Mouse (Mus musculus): ENCODE measurements around the gene Rec114.

Gene Rec114

DNA sequence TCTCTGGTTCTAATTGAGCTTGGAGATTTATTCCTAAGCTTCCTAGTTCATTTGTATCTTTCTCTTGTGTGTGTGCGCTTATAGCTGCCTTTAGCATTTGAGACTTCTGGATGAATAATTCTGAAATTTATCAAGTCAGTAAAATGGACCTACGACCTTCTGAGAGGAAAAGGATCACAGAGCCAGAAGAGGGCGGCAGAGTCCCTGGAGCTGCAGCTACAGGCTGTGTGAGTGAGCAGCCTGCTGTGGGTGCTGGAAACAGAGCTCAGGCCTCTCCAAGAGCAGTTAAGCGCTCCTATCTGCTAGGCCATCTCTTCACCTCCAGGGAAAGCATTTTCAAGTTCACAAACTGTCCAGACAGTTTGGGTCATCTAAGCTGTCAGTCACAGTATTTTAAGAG lies 81.8 kb downstream of the Rec114 start:
- no peak for DNase-seq (ENCODE audit: low spot score)

- DNase-seq (ENCODE audit: low spot score): no peak
Measured at GRCm38 (mm10) chr9:58660673-58661072, 83.1 kb downstream of the Rec114 start.

GRCm38 (mm10) chr9:58659989-58660388 lies 83.8 kb downstream of the Rec114 start:
- DNase-seq (ENCODE audit: low spot score): no peak

DNA sequence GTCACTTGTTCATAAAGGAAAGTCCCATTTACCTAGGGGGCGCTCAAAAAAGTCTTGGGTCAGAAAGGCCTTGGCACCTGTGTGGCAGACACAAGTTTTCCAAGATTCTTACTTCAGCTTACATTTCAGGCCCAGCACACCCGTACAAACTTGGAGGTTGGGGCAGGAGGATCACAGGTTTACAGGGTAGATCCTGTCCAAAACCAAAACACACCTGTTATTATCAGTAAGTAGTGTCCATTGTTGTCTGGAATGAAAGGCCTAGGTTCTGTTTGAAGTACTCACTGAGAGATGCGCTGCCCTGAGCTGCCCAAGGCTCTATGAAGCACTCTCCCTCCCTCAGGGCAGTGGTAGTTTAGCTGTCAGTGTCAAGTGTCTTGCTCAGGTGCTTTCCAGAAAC lies 84.4 kb downstream of the Rec114 start:
- no peak for DNase-seq (ENCODE audit: low spot score)

GRCm38 (mm10) chr9:58658596-58659309 lies 85.0 kb downstream of the Rec114 start:
- no peak for DNase-seq (ENCODE audit: low spot score)

DNA sequence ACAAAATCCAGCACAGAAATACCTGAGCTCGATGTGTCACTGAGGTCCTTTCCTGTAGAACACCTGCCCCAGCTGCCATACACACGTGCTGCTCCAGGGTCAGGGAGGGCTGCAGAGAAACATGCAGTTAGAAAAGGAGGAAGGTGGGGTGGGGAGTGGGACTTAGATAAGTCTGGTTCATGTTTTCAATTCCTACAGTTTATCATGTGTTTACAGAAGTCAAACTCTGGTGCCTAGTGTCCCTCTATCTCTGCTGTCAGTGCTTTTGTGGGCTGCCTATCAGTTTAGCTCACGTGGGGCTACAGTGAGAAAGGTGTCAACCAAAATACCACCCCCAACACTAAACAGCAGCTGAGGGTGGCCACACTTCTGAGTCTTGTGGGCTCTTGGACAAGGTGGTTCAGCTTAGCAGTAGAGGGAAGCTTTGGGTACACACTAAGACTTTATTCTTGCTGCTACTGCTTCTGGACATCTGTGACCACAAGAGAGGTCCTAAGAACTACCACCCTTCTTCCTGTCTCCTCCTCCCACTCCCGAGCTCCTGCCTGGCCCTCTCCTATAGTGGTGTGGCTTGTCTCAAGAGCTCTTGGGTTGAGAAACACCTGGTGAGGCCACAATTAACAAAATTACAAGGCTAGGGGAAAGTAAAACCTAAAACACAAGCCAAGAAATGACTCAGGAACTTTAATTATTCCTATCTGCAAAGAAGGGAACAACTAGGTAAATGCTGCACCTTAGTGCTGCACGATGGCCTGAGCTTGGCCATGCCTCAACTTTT lies 85.8 kb downstream of the Rec114 start:
- DNase-seq (ENCODE audit: low spot score): no peak

DNA sequence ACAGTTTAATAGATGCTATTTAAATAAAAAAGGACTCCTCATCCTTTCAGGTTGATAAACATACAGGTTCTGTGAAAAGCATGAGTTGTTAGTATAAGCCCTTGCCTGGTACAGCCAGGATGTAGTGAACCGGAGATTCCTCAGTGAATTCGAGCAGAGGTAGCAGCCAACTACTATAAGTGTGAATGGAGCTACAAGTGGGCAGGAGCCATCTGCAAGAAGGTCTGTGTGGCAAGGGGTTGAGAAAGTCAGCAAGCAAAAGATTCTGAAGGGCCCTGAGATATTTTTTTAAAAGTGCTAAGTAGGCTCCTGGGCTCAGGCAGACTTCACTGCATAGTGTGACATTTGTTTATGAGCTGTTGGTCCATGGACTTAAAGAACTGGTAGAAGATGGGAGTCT lies 86.9 kb downstream of the Rec114 start:
- DNase-seq (ENCODE audit: low spot score): no peak

- DNase-seq (ENCODE audit: low spot score): no peak
Measured at GRCm38 (mm10) chr9:58656396-58656795, 87.4 kb downstream of the Rec114 start.

- DNase-seq (ENCODE audit: low spot score): no peak
Measured at GRCm38 (mm10) chr9:58654494-58654893, 89.3 kb downstream of the Rec114 start.

GRCm38 (mm10) chr9:58651993-58652392 lies 91.8 kb downstream of the Rec114 start:
- DNase-seq (ENCODE audit: low spot score): no peak

- no peak for DNase-seq (ENCODE audit: low spot score)
Measured at GRCm38 (mm10) chr9:58649265-58649626, 94.5 kb downstream of the Rec114 start.

DNA sequence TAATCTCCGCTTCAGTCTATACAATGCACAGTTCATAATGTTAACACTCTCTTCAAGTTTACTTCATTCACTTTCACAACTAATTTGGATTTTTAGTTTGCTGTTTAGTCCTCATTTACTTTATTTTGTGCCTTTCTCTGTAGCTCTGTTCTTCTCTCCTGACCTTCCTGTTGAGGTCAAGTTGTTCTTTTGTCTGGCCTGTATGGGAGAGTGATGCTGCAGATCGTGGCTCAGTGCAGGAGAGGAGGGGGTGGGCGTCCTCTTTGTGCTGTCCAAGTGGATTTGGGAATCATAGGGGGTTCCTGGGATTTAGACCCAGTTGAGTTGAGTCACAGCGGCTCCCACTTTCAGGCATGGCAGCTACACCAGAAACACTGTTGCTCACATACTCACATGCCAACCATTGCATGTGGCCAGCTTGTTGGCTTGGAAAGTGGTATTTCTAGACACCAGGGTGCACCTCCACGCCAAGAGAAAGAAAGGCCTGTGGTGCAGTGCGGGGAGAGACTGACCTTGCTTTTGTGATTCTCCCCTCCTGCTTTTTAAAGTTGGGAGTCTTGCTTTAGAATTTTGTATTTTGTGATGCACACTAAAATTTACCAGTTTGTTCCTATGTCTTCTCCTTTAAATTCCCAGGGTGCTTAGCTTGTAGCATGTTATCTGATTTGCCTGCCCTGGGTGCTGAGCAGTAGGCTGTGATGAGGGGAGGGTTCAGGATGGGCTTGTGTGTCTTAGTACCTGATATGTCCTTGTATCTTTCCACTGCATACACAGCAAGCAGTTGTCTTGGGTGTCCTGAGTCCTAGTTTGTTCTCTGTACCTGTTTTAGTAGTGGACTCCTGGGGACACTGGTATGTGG lies 95.1 kb downstream of the Rec114 start:
- no peak for DNase-seq (ENCODE audit: low spot score)

DNA sequence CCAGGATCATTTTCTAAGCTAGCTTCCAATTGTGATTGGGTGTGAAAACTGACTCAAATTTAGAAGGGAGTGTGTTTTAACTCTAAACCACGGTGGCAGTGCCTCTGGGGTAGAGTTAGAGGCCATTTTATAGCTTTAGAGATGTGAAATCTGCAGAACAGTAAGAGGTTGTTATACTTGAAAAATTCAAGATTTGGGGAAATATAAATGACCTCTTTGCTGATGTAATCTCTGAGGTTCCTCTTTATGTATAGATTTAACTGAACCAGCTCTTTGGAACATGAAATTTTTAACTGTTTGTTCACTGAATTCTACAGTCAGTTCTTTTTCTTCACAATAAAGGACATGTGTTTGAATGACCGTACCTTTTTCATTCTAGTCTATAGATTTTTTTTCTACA lies 113.3 kb downstream of the Rec114 start:
- DNase-seq (ENCODE audit: low spot score): no peak

- no peak for DNase-seq (ENCODE audit: low spot score)
Measured at GRCm38 (mm10) chr9:58627197-58627596, 116.6 kb downstream of the Rec114 start.

DNA sequence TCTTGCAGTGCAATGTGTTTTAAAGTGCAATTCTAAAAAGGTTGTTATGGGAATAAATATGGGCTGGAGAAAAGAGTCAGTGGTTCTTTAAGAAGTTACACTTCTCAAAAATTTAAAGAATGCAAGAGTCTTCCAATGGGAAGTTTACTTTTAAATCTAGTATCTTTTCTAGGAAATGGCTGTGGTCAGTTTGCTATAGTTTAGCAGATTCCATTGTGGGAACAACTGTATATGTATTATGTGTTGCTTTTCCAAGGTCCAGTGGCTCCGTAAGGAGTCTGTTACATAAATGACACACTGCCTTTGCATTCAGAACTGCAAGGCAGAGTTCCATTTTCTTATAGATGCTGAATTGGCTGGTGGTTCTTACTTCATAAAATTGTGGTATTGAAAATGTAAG lies 120.8 kb downstream of the Rec114 start:
- DNase-seq (ENCODE audit: low spot score): no peak

GRCm38 (mm10) chr9:58615064-58615938 lies 128.5 kb downstream of the Rec114 start:
- no peak for DNase-seq (ENCODE audit: low spot score)

DNA sequence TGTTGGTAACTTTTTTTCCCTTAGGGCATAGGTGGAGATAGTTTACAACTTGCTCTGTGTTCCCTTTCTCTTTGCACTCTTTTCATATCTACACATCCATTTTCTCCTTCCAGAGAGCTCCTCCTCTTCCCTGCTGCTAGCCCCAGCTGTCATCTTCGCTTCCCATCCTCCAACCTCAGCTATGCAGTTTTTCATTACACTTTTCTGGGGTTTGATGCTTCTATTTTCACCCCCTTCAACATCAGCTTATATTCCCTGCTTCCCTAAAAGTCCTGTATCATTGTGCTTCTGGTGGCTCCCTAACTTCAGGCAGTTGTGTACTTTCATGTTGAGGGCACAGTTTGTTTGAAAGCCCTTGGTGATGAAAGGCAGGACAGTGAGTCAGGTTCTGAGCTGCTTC lies 130.0 kb downstream of the Rec114 start:
- no peak for DNase-seq (ENCODE audit: low spot score)

Data from urinary bladder, postnatal 14 days (tissue).